In genomic region chr11:79306996-79307395, GRCm38 (mm10) we compare ENCODE assay signal across 8 mouse cellular contexts. TPM values are rescaled to one million over a fixed set of nuclear protein-coding genes. Genes with fewer than 3 reads are reported as not detected.
DNase-seq lines count a peak whose midpoint lies in the region; ATAC-seq and TF ChIP-seq lines count a peak whose summit lies in the region.

No protein-coding gene starts in this region.

- no peaks in the 10 kb centered on the region for H3K27me3 ChIP-seq in kidney, postnatal 0 days (ENCODE audit: insufficient read depth, low read length)

- intact Hi-C loops in left cerebral cortex, postnatal 10 days (cut with DNase I) = no loop called here

- TF ChIP-seq CTCF in kidney, postnatal 0 days (IDR thresholded peaks at IDR 0.05; ENCODE audit: low read depth) = no peak

- no peak overlapping the region for H3K4me2 ChIP-seq in kidney, postnatal 0 days (ENCODE audit: low read length)

- no peak overlapping the region for H3K9ac ChIP-seq in kidney, postnatal 0 days (ENCODE audit: low read depth, low read length)

- H3K27ac ChIP-seq in kidney, postnatal 0 days = peak overlapping the region; percentile 78
- H3K27ac ChIP-seq in macrophage = peak overlapping the region; percentile 96

- no peak overlapping the region for H3K4me3 ChIP-seq in kidney, postnatal 0 days (replicated peaks; ENCODE audit: low read depth, low read length)
- no peak overlapping the region for H3K4me3 ChIP-seq in macrophage (ENCODE audit: inconsistent target)

- no peaks in the 10 kb centered on the region for H3K9me3 ChIP-seq in kidney, postnatal 0 days (replicated peaks; ENCODE audit: low read length)

- 22% methylated on average over 10 of the region's 10 CpGs for WGBS in kidney, postnatal 0 days
- 3% methylated on average over 10 of the region's 10 CpGs for WGBS in macrophage (ENCODE audit: missing documents)

- DNase-seq in left cerebral cortex, postnatal 10 days (ENCODE audit: extremely low spot score in 1 of 2, low spot score in 2 of 2) = peak; percentile 20 to 69
- DNase-seq in left cerebral cortex, adult 11 months (ENCODE audit: low spot score) = no peak
- DNase-seq in adrenal gland, postnatal 25 days = peak; percentile 55
- DNase-seq in heart, adult 11 months = peak; percentile 95
- peak; percentile 47 for DNase-seq in kidney, postnatal 0 days (ENCODE audit: low spot score)
- DNase-seq in testis, postnatal 10 days (ENCODE audit: low spot score) = peak; percentile 51
- DNase-seq in cerebellum, adult 8-10 months = no peak

- no peaks in the 10 kb centered on the region for H3K36me3 ChIP-seq in kidney, postnatal 0 days (ENCODE audit: insufficient read depth, low read length)
- H3K36me3 ChIP-seq in macrophage (ENCODE audit: inconsistent target) = no peaks in the 10 kb centered on the region

- 0 out of 2 replicates have a peak, but pooled peaks have one; percentile 17 for ATAC-seq in kidney, postnatal 0 days (replicated peaks; ENCODE audit: low FRiP score, low read depth)

- H3K79me2 ChIP-seq in macrophage (ENCODE audit: inconsistent target) = no peaks in the 10 kb centered on the region

- H3K4me1 ChIP-seq in kidney, postnatal 0 days (replicated peaks; ENCODE audit: insufficient read depth, low read length) = peaks cover 8% of the 10 kb centered on the region; the same call in 1 of the 2 replicates

RNA-seq across cellular contexts. Expression of gene Gm9964, which starts 10.3 kb away (rescaled TPM):
- total RNA-seq in left cerebral cortex, postnatal 10 days (2021) = 1 to 10 TPM in 1 of 2 experiments, under 1 TPM in 1; 0.66 to 1.0 TPM
- total RNA-seq in adrenal gland, postnatal 25 days (2021) = not detected in 2 replicates
- not detected in 2 replicates for polyA plus RNA-seq in kidney, postnatal 0 days (2015; fragmentation: Nextera tagmentation; extraction: Ambion mirVana)
- total RNA-seq in macrophage (2018; cell fraction: chromatin; rRNA removed) = not detected
- not detected for total RNA-seq in macrophage (2018; cell fraction: cytosol; rRNA removed)
- not detected for total RNA-seq in macrophage (2018; cell fraction: nucleus; rRNA removed)
- not detected in 3 replicates for polyA plus RNA-seq in macrophage (2018)

RNA-seq across cellular contexts. Expression of gene Nf1, which starts 32.5 kb away (rescaled TPM):
- 100 to 1,000 TPM; 111 to 118 TPM for total RNA-seq in left cerebral cortex, postnatal 10 days (2021)
- 71.1 and 80.0 TPM in 2 replicates for total RNA-seq in adrenal gland, postnatal 25 days (2021)
- 8.2 and 9.5 TPM in 2 replicates for polyA plus RNA-seq in kidney, postnatal 0 days (2015; fragmentation: Nextera tagmentation; extraction: Ambion mirVana)
- 100 to 1,000 TPM; 105 to 254 (median 159) TPM for total RNA-seq in macrophage (2018; cell fraction: chromatin; rRNA removed)
- total RNA-seq in macrophage (2018; cell fraction: cytosol; rRNA removed) = 10 to 100 TPM; 16.7 to 37.3 (median 25.6) TPM
- 100 to 1,000 TPM in 6 of 26 experiments, 10 to 100 TPM in 20; 48.3 to 148 (median 83.6) TPM for total RNA-seq in macrophage (2018; cell fraction: nucleus; rRNA removed)
- 11.9 to 15.5 TPM (median 12.5 TPM) in 3 replicates for polyA plus RNA-seq in macrophage (2018)

RNA-seq across cellular contexts. Expression of gene Wsb1, which starts 52.5 kb away (rescaled TPM):
- total RNA-seq in left cerebral cortex, postnatal 10 days (2021) = 10 to 100 TPM; 89.6 to 95.4 TPM
- total RNA-seq in adrenal gland, postnatal 25 days (2021) = 36.4 and 56.3 TPM in 2 replicates
- polyA plus RNA-seq in kidney, postnatal 0 days (2015; fragmentation: Nextera tagmentation; extraction: Ambion mirVana) = 265 and 274 TPM in 2 replicates
- 1,000 to 10,000 TPM in 14 of 26 experiments, 100 to 1,000 TPM in 12; 636 to 1,823 (median 1,003) TPM for total RNA-seq in macrophage (2018; cell fraction: chromatin; rRNA removed)
- total RNA-seq in macrophage (2018; cell fraction: cytosol; rRNA removed) = 100 to 1,000 TPM in 6 of 26 experiments, 10 to 100 TPM in 20; 29.6 to 153 (median 74.1) TPM
- 1,000 to 10,000 TPM in 6 of 26 experiments, 100 to 1,000 TPM in 20; 489 to 1,465 (median 803) TPM for total RNA-seq in macrophage (2018; cell fraction: nucleus; rRNA removed)
- 75.5 to 113 TPM (median 94.4 TPM) in 3 replicates for polyA plus RNA-seq in macrophage (2018)

Comparison
In these comparisons a context has a peak if more than half of its experiments do, and no peak if none do; other contexts are left out.
1. DNase-seq: peak in left cerebral cortex, postnatal 10 days (2 of 2), adrenal gland, postnatal 25 days (single experiment), heart, adult 11 months (single experiment), kidney, postnatal 0 days (single experiment) and testis, postnatal 10 days (single experiment); none in left cerebral cortex, adult 11 months (single experiment) and cerebellum, adult 8-10 months (single experiment).